Mouse (Mus musculus): ENCODE measurements around the gene Cltb. TPM values are rescaled to one million over a fixed set of nuclear protein-coding genes. Genes with fewer than 3 reads are reported as not detected.

Cltb gene
- total and polyA plus RNA-seq, 3 experiments = 9.2 to 19.5 (median 17.9) TPM

- peak; percentile 99 for TF ChIP-seq MYC (IDR thresholded peaks at IDR 0.05; ENCODE audit: low read depth, low read length)
- no peak for TF ChIP-seq EP300 (IDR thresholded peaks at IDR 0.05; ENCODE audit: low read length)
- TF ChIP-seq MXI1 (IDR thresholded peaks at IDR 0.05; ENCODE audit: low read depth, low read length) = peak; percentile 98
- TF ChIP-seq NELFE (IDR thresholded peaks at IDR 0.05; ENCODE audit: low read depth, low read length) = peak; percentile 94
- TF ChIP-seq MAFK (IDR thresholded peaks at IDR 0.05; ENCODE audit: insufficient replicate concordance, low read length) = no peak
- peak; percentile 95 for TF ChIP-seq MAX (IDR thresholded peaks at IDR 0.05; ENCODE audit: low read length)
- peak; percentile 48; the same call in 1 of the 2 replicates for TF ChIP-seq E2F4 (IDR thresholded peaks at IDR 0.05; ENCODE audit: insufficient replicate concordance, low read depth, low read length)
- peak; percentile 94 for TF ChIP-seq POLR2A (IDR thresholded peaks at IDR 0.05; ENCODE audit: low read depth, low read length)
- TF ChIP-seq CHD2 (IDR thresholded peaks at IDR 0.05; ENCODE audit: low read length) = no peak; the same call in 1 of the 2 replicates
- peak; percentile 40; the same call in 1 of the 2 replicates for TF ChIP-seq BHLHE40 (IDR thresholded peaks at IDR 0.05; ENCODE audit: low read depth, low read length)
- no peak for TF ChIP-seq USF1 (IDR thresholded peaks at IDR 0.05; ENCODE audit: low read depth, low read length)
- no peak for TF ChIP-seq PAX5 (IDR thresholded peaks at IDR 0.05; ENCODE audit: low read length)
- TF ChIP-seq CTCF (conservative IDR thresholded peaks at IDR 0.05 in 1 of 2, IDR thresholded peaks at IDR 0.05 in 1 of 2; ENCODE audit: low read depth in 2 of 2, low read length in 2 of 2) = no peak
- TF ChIP-seq SMC3 (IDR thresholded peaks at IDR 0.05; ENCODE audit: low read depth, low read length) = no peak
Observed at GRCm38 (mm10) chr13:54589996-54590951, 20.9 kb downstream of the Cltb start, which contains the start of the genes Nop16 and Higd2a (continued).

GRCm38 (mm10) chr13:54589414-54589995, 21.6 kb downstream of the Cltb start:
- dilution Hi-C loops (cut with MboI; ENCODE audit: extremely low pct_ligation_motif_present, extremely low pct_unique_long_range_greater_than_20kb, low sequenced_read_pairs) = no loop called here
- Histone ChIP-seq H3K27me3 (replicated peaks) (no peaks in the 10 kb centered on the region), H3K9ac (ENCODE audit: insufficient read depth, low read depth) (peak overlapping the region; percentile 70), H3K27ac (ENCODE audit: insufficient read depth, low read depth) (peak overlapping the region; percentile 22), H3K9me3 (replicated peaks; ENCODE audit: low read length) (no peaks in the 10 kb centered on the region), H3K4me2 (ENCODE audit: insufficient read depth, low read depth, poor library complexity, severe bottlenecking) (peak overlapping the region; percentile 63), H3K4me1 (ENCODE audit: control insufficient read depth in 1 of 2, insufficient read depth in 2 of 2) (peaks cover 7 to 32% of the 10 kb centered on the region in 2 experiments), H3K79me2 (replicated peaks; ENCODE audit: control insufficient read depth, extremely low read depth, insufficient read depth, poor library complexity, severe bottlenecking) (peaks cover 28% of the 10 kb centered on the region), H3K36me3 (replicated peaks in 1 of 2; ENCODE audit: control insufficient read depth in 1 of 2, insufficient read depth in 1 of 2, low read length in 1 of 2) (peaks cover 19 to 68% of the 10 kb centered on the region in 2 experiments), H3K4me3 (replicated peaks in 1 of 3; ENCODE audit: low read depth in 2 of 3, low read length in 2 of 3, poor library complexity in 1 of 3) (peak overlapping the region; percentile 67 to 99 (median 79))
- in situ Hi-C loops (cut with MboI; ENCODE audit: low pct_ligation_motif_present, low pct_unique_long_range_greater_than_20kb, low sequenced_read_pairs) = no loop called here
- DNase-seq (ENCODE audit: extremely low read depth) = no peak
- peak; percentile 36; the same call in 1 of the 2 replicates for TF ChIP-seq CHD2 (IDR thresholded peaks at IDR 0.05; ENCODE audit: low read length)
- TF ChIP-seq ETS1 (conservative IDR thresholded peaks at IDR 0.05; ENCODE audit: low read depth, low read length) = no peak

GRCm38 (mm10) chr13:54585831-54586230, 25.3 kb downstream of the Cltb start:
- Histone ChIP-seq H3K4me2 (ENCODE audit: insufficient read depth, low read depth, poor library complexity, severe bottlenecking) (no peak overlapping the region), H3K4me1 (ENCODE audit: control insufficient read depth in 1 of 2, insufficient read depth in 2 of 2) (peaks cover 5 to 20% of the 10 kb centered on the region in 2 experiments), H3K27me3 (replicated peaks) (no peaks in the 10 kb centered on the region), H3K27ac (ENCODE audit: insufficient read depth, low read depth) (no peak overlapping the region), H3K9ac (ENCODE audit: insufficient read depth, low read depth) (no peak overlapping the region), H3K36me3 (replicated peaks in 1 of 2; ENCODE audit: control insufficient read depth in 1 of 2, insufficient read depth in 1 of 2, low read length in 1 of 2) (peaks cover 50 to 76% of the 10 kb centered on the region in 2 experiments), H3K79me2 (replicated peaks; ENCODE audit: control insufficient read depth, extremely low read depth, insufficient read depth, poor library complexity, severe bottlenecking) (peaks cover 23% of the 10 kb centered on the region), H3K4me3 (replicated peaks in 1 of 3; ENCODE audit: low read depth in 2 of 3, low read length in 2 of 3, poor library complexity in 1 of 3) (no peak overlapping the region), H3K9me3 (replicated peaks; ENCODE audit: low read length) (no peaks in the 10 kb centered on the region)
- in situ Hi-C loops (cut with MboI; ENCODE audit: low pct_ligation_motif_present, low pct_unique_long_range_greater_than_20kb, low sequenced_read_pairs) (no loop called here), dilution Hi-C loops (cut with MboI; ENCODE audit: extremely low pct_ligation_motif_present, extremely low pct_unique_long_range_greater_than_20kb, low sequenced_read_pairs) (no loop called here)
- no peak for DNase-seq (ENCODE audit: extremely low read depth)
- TF ChIP-seq GABPA (IDR thresholded peaks at IDR 0.05; ENCODE audit: insufficient replicate concordance, low read depth, low read length) = no peak
- no peak for TF ChIP-seq SIN3A (IDR thresholded peaks at IDR 0.05; ENCODE audit: low read length)
- no peak for TF ChIP-seq JUND (conservative IDR thresholded peaks at IDR 0.05; ENCODE audit: low read depth, low read length)
- no peak for TF ChIP-seq POLR2AphosphoS2 (IDR thresholded peaks at IDR 0.05; ENCODE audit: low read depth, low read length)
- no peak for TF ChIP-seq MEF2A (IDR thresholded peaks at IDR 0.05; ENCODE audit: borderline replicate concordance, low read depth, low read length)
- TF ChIP-seq RCOR1 (conservative IDR thresholded peaks at IDR 0.05; ENCODE audit: low read depth, low read length) = no peak
- no peak for TF ChIP-seq TCF12 (IDR thresholded peaks at IDR 0.05; ENCODE audit: low read depth, low read length)
- no peak for TF ChIP-seq RAD21 (IDR thresholded peaks at IDR 0.05; ENCODE audit: low read depth, low read length)
- TF ChIP-seq ZKSCAN1 (IDR thresholded peaks at IDR 0.05; ENCODE audit: borderline replicate concordance, low read depth, low read length) = no peak
- no peak for TF ChIP-seq POLR2A (IDR thresholded peaks at IDR 0.05; ENCODE audit: low read depth, low read length)
- no peak for TF ChIP-seq MXI1 (IDR thresholded peaks at IDR 0.05; ENCODE audit: low read depth, low read length)
- no peak for TF ChIP-seq MAX (IDR thresholded peaks at IDR 0.05; ENCODE audit: low read length)

Measured in CH12.LX (cell line).